26 mouse cellular contexts compared by ENCODE assay signal in genomic region chr11:25999738-26000137, GRCm38 (mm10).
DNase-seq lines count a peak whose midpoint lies in the region; ATAC-seq and TF ChIP-seq lines count a peak whose summit lies in the region.
"Had no signal": no experiment of that assay in that cellular context is flagged by ENCODE, and none has a peak within 500 bp of the region (broad histone marks: within the 10 kb centered on the region; RNA-seq: fewer than 3 reads in every experiment).

No protein-coding gene starts in this region.

- H3K9ac ChIP-seq in hindbrain, embryonic 12.5 days, result no peak overlapping the region
- no peak overlapping the region for H3K9ac ChIP-seq in hindbrain, postnatal 0 days (replicated peaks; ENCODE audit: low read length)
- H3K9ac ChIP-seq in intestine, embryonic 15.5 days, result no peak overlapping the region
- H3K9ac ChIP-seq: embryonic facial prominence, embryonic 13.5 days; forebrain, embryonic 13.5 days had no signal

- no peaks in the 10 kb centered on the region for H3K9me3 ChIP-seq in hindbrain, embryonic 12.5 days (replicated peaks)
- no peaks in the 10 kb centered on the region for H3K9me3 ChIP-seq in hindbrain, embryonic 10.5 days
- no peaks in the 10 kb centered on the region for H3K9me3 ChIP-seq in hindbrain, postnatal 0 days (ENCODE audit: low read length)
- H3K9me3 ChIP-seq in intestine, embryonic 15.5 days, result no peaks in the 10 kb centered on the region
- H3K9me3 ChIP-seq: embryonic facial prominence, embryonic 10.5 days; embryonic facial prominence, embryonic 13.5 days; forebrain, embryonic 13.5 days had no signal

- no peak overlapping the region for H3K4me2 ChIP-seq in hindbrain, embryonic 12.5 days (replicated peaks)
- H3K4me2 ChIP-seq in hindbrain, postnatal 0 days (ENCODE audit: low read depth, low read length), result no peak overlapping the region
- no peak overlapping the region for H3K4me2 ChIP-seq in intestine, embryonic 15.5 days (replicated peaks)
- H3K4me2 ChIP-seq: embryonic facial prominence, embryonic 13.5 days; forebrain, embryonic 13.5 days; heart, embryonic 11.5 days had no signal

- ATAC-seq in hindbrain, embryonic 12.5 days (ENCODE audit: low FRiP score), result no peak
- ATAC-seq in hindbrain, postnatal 0 days, result peak; percentile 55; the same call in 1 of the 2 replicates
- no peak for ATAC-seq in intestine, embryonic 15.5 days
- ATAC-seq: activated CD4-positive, CD25-positive, alpha-beta regulatory T cell, adult 4 months; forebrain, embryonic 13.5 days; forebrain, embryonic 16.5 days; intestine, embryonic 16.5 days; Patski had no signal

- WGBS in hindbrain, embryonic 12.5 days, result 67% methylated on average over 5 of the region's 5 CpGs
- WGBS in hindbrain, embryonic 10.5 days, result 62% methylated on average over 5 of the region's 5 CpGs
- WGBS in hindbrain, postnatal 0 days, result 49% methylated on average over 5 of the region's 5 CpGs
- WGBS in intestine, embryonic 15.5 days, result 83% methylated on average over 5 of the region's 5 CpGs

- peaks cover 5% of the 10 kb centered on the region; the same call in 1 of the 2 replicates for H3K4me1 ChIP-seq in hindbrain, embryonic 12.5 days
- peaks cover 15% of the 10 kb centered on the region for H3K4me1 ChIP-seq in hindbrain, embryonic 10.5 days (replicated peaks)
- H3K4me1 ChIP-seq in hindbrain, postnatal 0 days (ENCODE audit: insufficient read depth, low read length), result no peaks in the 10 kb centered on the region
- no peaks in the 10 kb centered on the region for H3K4me1 ChIP-seq in intestine, embryonic 15.5 days (replicated peaks)
- H3K4me1 ChIP-seq: embryonic facial prominence, embryonic 13.5 days; forebrain, embryonic 13.5 days had no signal

- DNase-seq in cerebellum, postnatal 10 days, result peak; percentile 20 to 30
- no peak for DNase-seq in cerebellum, adult 11-12 months
- DNase-seq in hindbrain, embryonic 10.5 days (ENCODE audit: low spot score), result no peak
- peak; percentile 1 for DNase-seq in Muller cell, postnatal 12 days (ENCODE audit: inconsistent ontology term)
- no peak for DNase-seq in hindbrain, postnatal 0 days (ENCODE audit: low spot score)
- DNase-seq: adrenal gland, adult 8-10 months; adrenal gland, postnatal 25 days; cerebellum, adult 18-20 months; cerebellum, adult 9-11 months; cerebellum, postnatal 36 days; embryo, embryonic 11 days; gastrocnemius, adult 2 months; gastrocnemius, postnatal 14 days; heart, adult 11 months; kidney, adult 18-20 months had no signal

- H3K27ac ChIP-seq in hindbrain, embryonic 12.5 days, result peak overlapping the region; percentile 23; the same call in 1 of the 2 replicates
- H3K27ac ChIP-seq in hindbrain, embryonic 10.5 days, result no peak overlapping the region
- H3K27ac ChIP-seq in hindbrain, postnatal 0 days, result no peak overlapping the region
- no peak overlapping the region for H3K27ac ChIP-seq in intestine, embryonic 15.5 days
- H3K27ac ChIP-seq: embryonic facial prominence, embryonic 10.5 days; embryonic facial prominence, embryonic 13.5 days; forebrain, embryonic 13.5 days; gastrocnemius, adult 2 months had no signal

- H3K4me3 ChIP-seq in hindbrain, embryonic 12.5 days, result no peak overlapping the region
- H3K4me3 ChIP-seq in hindbrain, embryonic 10.5 days, result no peak overlapping the region
- no peak overlapping the region for H3K4me3 ChIP-seq in hindbrain, postnatal 0 days (ENCODE audit: low read length)
- H3K4me3 ChIP-seq in intestine, embryonic 15.5 days (replicated peaks), result no peak overlapping the region
- H3K4me3 ChIP-seq: embryonic facial prominence, embryonic 10.5 days; embryonic facial prominence, embryonic 13.5 days; erythroblast, embryonic 14.5 days; forebrain, embryonic 13.5 days; gastrocnemius, adult 2 months had no signal

- H3K36me3 ChIP-seq in hindbrain, embryonic 12.5 days, result no peaks in the 10 kb centered on the region
- H3K36me3 ChIP-seq in hindbrain, embryonic 10.5 days, result no peaks in the 10 kb centered on the region
- no peaks in the 10 kb centered on the region for H3K36me3 ChIP-seq in hindbrain, postnatal 0 days (ENCODE audit: insufficient read depth, low read length)
- no peaks in the 10 kb centered on the region for H3K36me3 ChIP-seq in intestine, embryonic 15.5 days
- H3K36me3 ChIP-seq: embryonic facial prominence, embryonic 10.5 days; embryonic facial prominence, embryonic 13.5 days had no signal

- no peaks in the 10 kb centered on the region for H3K27me3 ChIP-seq in hindbrain, embryonic 12.5 days
- H3K27me3 ChIP-seq in hindbrain, embryonic 10.5 days (ENCODE audit: insufficient read depth, poor library complexity, severe bottlenecking), result no peaks in the 10 kb centered on the region
- no peaks in the 10 kb centered on the region for H3K27me3 ChIP-seq in hindbrain, postnatal 0 days (ENCODE audit: insufficient read depth, low read length)
- H3K27me3 ChIP-seq in intestine, embryonic 15.5 days (replicated peaks), result no peaks in the 10 kb centered on the region
- H3K27me3 ChIP-seq: embryonic facial prominence, embryonic 13.5 days; forebrain, embryonic 13.5 days; Patski had no signal

- TF ChIP-seq CTCF in hindbrain, postnatal 0 days (IDR thresholded peaks at IDR 0.05; ENCODE audit: low read depth), result no peak

Comparison
In these comparisons a context has a peak if more than half of its experiments do, and no peak if none do; other contexts are left out.
1. DNase-seq: peak in cerebellum, postnatal 10 days (2 of 2) and Muller cell, postnatal 12 days (single experiment); none in cerebellum, adult 11-12 months (single experiment), hindbrain, embryonic 10.5 days (single experiment) and hindbrain, postnatal 0 days (single experiment).